Mouse (Mus musculus): ENCODE measurements around the gene Smpd2.

Gene Smpd2

GRCm38 (mm10) chr10:41489294-41489693 lies 875 bp downstream of the Smpd2 start:
- DNase-seq (ENCODE audit: inconsistent age in 2 of 2, low spot score in 1 of 2), result peak in 1 of 2 experiments; percentile 54

DNA sequence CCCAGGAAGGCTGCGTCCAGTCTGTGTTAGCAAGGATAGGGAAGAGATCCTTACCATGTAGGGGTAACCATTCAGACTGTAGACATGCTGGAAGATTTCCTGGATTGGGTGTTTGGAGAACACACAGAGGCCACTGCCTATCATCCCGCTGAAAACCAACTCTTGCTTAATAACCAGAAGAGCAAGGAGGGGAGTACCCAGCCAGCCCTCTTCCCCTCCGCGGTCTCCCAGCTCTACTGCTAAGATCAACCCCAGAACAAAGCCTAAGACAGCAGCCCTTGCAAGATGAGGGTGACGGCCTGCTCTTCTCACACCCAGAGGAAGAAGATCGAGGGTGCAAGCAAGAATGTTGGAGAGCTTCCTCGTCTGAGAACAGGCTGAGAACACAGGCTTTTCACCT lies 1.3 kb downstream of the Smpd2 start:
- DNase-seq (ENCODE audit: inconsistent age in 2 of 2, low spot score in 1 of 2), result peak in 1 of 2 experiments; percentile 42

DNA sequence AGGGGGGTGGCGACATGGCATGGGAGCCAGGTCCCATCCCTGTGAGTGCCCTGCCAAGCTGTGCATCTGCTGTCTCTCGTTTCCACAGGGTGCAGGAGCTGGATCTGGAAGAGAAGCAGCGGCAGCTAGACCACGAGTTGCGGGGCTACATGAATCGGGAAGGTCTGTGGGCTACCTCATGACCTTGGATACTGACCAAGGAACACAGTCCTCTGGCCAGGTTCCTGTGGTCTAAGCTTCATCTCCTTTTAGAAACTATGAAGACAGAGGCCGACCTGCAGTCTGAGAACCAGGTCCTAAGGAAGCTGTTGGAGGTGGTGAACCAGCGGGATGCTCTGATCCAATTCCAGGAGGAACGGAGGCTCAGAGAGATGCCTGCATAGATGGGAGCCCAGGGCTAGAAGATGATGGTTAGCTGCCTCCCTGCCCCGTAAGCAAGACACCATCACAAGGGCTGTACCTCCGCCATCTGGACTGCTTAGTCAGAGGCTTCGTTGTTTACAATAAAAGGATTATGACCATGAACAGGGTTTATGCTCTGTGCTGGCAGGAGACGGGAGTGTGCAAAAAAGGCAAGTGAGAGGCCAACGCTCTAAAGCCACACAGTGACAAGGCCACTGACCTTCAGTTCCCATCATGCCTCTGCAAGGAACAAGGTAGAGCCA lies 3.5 kb downstream of the Smpd2 start:
- DNase-seq (ENCODE audit: inconsistent age in 2 of 2, low spot score in 1 of 2), result peak in 1 of 2 experiments; percentile 42

- peak; percentile 58 to 61 for DNase-seq (ENCODE audit: inconsistent age in 2 of 2, low spot score in 1 of 2)
Measured at GRCm38 (mm10) chr10:41485778-41486177, 4.4 kb downstream of the Smpd2 start.

GRCm38 (mm10) chr10:41482446-41482845 lies 7.7 kb downstream of the Smpd2 start:
- no peak for DNase-seq (ENCODE audit: inconsistent age in 2 of 2, low spot score in 1 of 2)

DNA sequence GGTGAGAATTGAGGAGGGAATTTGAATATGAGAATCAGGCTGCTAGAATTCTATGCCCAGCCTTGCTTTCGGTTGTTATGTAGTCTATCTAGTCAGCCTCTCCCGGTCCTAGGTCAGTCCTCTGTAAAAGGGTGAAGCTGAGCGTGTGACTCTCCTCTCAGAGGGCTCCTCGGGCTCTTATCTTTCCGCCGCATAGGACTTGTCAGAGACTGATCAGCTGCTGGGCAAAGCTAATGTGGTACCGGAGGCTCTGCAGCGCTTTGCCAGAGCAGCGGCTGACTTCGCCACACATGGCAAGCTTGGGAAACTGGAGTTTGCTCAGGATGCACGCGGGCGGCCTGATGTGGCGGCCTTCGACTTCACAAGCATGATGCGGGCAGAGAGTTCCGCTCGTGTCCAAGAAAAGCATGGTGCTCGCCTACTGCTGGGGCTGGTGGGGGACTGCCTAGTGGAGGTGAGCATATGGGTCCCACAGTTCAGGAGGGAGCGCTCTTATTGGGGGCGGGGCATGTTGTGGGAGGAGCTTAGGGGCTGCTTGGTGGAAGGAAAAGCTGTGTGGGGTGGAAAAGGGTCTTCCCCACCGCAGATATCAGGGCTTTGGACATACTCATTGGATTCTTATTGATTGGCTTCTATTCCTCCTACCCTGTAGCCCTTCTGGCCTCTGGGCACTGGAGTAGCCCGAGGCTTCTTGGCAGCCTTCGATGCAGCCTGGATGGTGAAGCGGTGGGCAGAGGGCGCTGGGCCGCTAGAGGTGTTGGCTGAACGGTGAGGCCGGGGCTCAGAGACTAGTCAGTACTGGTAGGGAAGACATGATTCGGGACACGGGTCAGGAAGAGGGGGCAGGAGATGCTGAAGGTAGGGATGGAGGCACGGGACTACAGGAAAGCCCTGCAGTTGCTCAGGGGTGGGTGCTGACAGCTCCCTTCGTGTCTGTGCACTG lies 9.0 kb downstream of the Smpd2 start:
- DNase-seq (ENCODE audit: inconsistent age in 2 of 2, low spot score in 1 of 2), result no peak

GRCm38 (mm10) chr10:41479961-41480360 lies 10.2 kb downstream of the Smpd2 start:
- no peak for DNase-seq (ENCODE audit: inconsistent age in 2 of 2, low spot score in 1 of 2)

DNA sequence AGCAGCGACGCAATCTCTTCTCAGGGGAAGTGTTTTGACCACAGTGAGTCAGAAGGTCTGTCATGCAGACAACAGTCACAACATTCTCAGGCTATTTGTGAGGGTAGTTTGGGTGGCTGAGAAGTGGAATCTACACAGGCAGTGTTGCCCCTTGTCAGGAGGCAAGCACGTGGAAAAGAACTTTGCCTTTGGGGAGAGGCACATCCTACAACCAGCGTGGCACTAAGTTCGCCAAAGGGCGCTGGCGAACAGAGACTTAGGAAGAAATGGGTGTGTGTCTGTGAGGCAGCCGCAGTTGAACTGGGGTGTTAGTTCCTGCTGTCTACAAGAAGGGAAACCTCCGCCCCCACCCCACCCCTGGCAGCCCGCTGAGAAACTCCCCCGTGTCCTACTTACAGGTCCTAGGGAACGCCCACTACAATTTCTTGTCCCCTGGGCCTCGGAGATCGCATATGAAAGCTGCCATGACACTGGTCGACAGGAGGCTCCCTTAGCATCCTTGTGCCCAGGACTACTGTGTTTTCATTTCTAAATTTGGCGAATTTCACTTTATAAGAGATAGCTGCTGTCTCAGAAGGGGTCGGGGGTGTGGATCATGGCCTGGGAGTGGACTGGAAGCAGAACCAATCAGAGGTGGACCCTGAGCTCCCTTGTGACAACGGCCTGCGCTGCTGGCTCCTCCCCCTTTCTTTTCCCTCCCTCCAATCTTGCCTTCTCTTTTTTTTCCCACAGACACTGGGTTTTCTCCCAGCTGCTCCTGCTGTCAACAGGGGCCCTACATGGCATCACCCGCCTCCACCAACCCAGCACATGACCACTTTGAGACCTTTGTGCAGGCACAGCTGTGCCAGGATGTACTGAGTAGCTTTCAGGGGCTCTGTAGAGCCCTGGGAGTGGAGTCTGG lies 12.6 kb downstream of the Smpd2 start:
- DNase-seq (ENCODE audit: inconsistent age in 2 of 2, low spot score in 1 of 2), result peak; percentile 56 to 77

GRCm38 (mm10) chr10:41477018-41477277 lies 13.2 kb downstream of the Smpd2 start:
- DNase-seq (ENCODE audit: inconsistent age in 2 of 2, low spot score in 1 of 2), result peak in 1 of 2 experiments; percentile 69

DNA sequence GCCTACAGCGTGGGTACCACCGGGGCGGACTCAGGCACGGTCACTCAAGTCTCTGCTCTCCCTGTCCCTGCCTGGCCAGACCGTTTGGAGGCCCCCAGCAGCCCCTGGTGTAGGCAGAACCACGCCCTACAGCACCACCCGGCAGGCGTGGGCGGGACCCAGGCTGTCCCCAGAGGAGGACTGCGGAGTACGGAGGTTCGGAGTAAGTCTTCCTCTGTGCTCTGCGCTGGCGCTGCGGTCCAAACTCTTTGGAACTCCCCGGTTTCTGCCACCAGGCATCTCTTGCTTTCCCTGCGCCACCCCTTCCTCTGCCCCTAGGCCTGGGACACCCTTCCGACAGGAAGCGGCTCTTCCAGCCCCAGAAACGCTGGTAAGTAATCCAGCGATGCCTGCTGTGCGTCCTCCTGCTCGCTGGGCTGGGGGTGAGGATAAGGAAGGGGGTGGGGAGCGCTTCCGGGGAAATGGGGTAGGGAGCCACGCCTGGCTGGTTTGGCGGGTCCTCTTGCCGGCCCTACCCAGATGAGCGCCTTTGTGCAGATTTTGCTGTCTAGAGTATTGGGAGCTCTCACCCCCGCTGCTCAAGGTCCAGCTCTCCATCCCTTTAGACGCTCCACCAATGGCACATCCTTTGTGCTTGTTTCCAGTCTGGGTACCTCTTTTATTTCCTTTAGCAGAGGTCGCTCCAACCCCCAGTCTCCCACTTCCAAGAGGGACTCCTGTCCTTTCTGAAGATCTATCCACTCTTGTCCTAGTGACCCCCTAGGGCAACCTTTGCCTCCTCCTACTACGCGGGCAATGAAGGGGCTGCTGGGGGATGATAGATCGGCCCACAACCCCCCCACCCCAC lies 13.8 kb downstream of the Smpd2 start, which contains the start of gene Mical1:
TSS of gene Mical1 (plus strand) at position 144 of the 847 bp plus-strand sequence.
- DNase-seq (ENCODE audit: inconsistent age in 2 of 2, low spot score in 1 of 2), result peak; percentile 61 to 79

GRCm38 (mm10) chr10:41474981-41475391 lies 15.2 kb downstream of the Smpd2 start:
- DNase-seq (ENCODE audit: inconsistent age in 2 of 2, low spot score in 1 of 2), result no peak

- peak; percentile 53 to 84 for DNase-seq (ENCODE audit: inconsistent age in 2 of 2, low spot score in 1 of 2)
Measured at GRCm38 (mm10) chr10:41473782-41474468, 16.2 kb downstream of the Smpd2 start.

GRCm38 (mm10) chr10:41472962-41473481 lies 17.1 kb downstream of the Smpd2 start:
- DNase-seq (ENCODE audit: inconsistent age in 2 of 2, low spot score in 1 of 2), result no peak

DNA sequence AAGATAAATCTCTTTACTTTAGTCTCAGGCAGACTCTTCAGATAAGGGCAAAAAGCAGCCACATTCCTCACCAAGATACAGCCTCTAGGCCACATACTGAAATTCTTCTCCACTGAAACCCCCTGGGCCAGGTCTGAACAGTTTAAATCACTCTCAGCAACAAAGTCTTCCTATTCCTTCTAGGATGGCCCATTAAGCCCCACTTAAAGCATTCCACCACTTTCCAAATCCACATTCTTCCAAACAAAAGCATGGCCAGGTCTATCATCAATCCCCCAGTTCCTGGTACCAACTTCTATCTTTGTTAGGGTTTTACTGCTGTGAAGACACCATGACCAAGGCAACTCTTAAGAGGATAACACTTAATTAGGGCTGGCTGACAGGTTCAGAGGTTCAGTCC lies 17.6 kb downstream of the Smpd2 start:
- no peak for DNase-seq (ENCODE audit: inconsistent age in 2 of 2, low spot score in 1 of 2)

GRCm38 (mm10) chr10:41470693-41471092 lies 19.5 kb downstream of the Smpd2 start:
- DNase-seq (ENCODE audit: inconsistent age in 2 of 2, low spot score in 1 of 2), result no peak

DNA sequence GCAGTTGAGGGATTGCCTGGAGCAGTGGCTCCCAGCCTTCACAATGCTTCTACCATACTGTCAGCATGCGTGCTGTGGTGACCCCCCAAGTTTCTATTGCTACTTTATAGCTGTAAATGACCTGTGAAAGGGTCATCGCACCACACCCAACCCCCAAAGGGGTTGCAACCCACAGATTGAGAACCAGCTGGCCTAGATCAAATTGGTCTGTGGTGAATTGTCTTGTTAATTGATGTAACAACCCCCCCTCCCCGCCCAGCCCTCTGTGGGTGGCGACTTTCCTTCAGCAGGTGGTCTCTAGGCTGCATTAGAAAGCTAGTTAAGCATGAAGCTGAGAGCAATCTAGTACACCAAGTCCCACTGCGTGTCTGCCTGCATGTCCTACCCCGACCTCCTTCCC lies 22.8 kb downstream of the Smpd2 start:
- DNase-seq (ENCODE audit: inconsistent age in 2 of 2, low spot score in 1 of 2), result no peak

- no peak for DNase-seq (ENCODE audit: inconsistent age in 2 of 2, low spot score in 1 of 2)
Measured at GRCm38 (mm10) chr10:41464401-41464955, 25.7 kb downstream of the Smpd2 start.

DNA sequence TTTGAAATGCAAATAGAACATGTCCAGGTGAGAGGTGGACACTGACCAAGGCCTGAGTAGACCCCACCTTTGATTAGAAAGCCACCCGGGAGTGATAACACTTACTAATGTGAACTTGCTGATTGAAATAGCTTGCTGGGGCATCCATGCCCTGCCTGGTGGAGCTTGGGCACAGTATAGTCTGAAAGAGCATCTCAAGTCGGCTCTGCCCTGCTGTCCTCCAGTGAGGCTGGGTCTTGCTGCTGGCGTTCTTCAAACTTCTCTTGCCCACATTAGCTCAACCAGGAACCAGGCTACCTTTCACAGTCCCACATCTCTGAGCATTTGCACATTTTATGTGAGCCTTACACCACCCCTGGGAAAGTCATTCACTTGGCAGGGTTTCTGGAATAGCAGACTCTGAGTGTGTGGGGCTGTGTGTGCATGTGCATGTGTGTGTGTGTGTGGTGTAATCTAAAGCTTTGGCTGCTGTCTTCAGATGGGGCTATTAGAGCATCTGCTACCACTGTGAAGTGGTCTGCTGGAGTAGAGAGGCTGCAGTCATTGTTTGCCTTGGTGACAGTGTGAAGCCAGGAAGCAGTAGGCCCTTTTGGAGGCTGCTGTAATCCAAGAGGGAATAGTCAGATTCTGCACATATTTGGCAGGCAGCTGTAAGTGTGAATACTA lies 29.0 kb downstream of the Smpd2 start:
- no peak for DNase-seq (ENCODE audit: inconsistent age in 2 of 2, low spot score in 1 of 2)

DNA sequence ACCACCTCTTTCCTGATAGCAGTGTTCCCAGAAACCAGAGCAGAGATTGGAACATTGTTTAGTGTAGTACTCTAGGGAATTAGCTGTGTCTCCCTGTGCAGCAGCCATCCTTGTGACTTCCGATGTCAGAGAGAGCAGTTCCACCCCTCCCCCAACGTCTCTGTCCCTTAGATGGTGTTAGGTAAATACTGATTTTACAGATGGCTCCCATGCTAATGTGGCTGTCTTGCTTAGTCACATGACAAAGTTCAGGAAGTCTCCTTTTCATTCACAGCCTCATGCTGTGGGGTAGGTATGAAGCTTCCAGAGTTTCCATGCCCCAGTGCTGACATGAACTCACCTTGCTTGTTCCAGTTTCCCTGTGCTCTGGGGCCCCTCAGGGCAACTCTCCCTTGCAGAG lies 29.7 kb downstream of the Smpd2 start:
- no peak for DNase-seq (ENCODE audit: inconsistent age in 2 of 2, low spot score in 1 of 2)
